Mouse (Mus musculus) hindbrain, embryonic 11.5 days (tissue): Measurements from ENCODE around the gene Gls2. TPM values are rescaled to one million over a fixed set of nuclear protein-coding genes. Genes with fewer than 3 reads are reported as not detected.
"Not testable (repeated sequence)": the region's sequence is repeated elsewhere in the genome, so short reads cannot be mapped to it uniquely, and the experiment has no call there.

Source experiments
- ATAC-seq: fragments of 200-750 bp; cut with Nextera tagmentation; 2 replicates; pipeline ENCODE4 v1.8.0; 2017; ENCODE audit warnings: mild to moderate bottlenecking, moderate TSS enrichment, moderate library complexity; ENCODE audit not compliant: low FRiP score
- DNase-seq: peaks from one replicate; pipeline ENCODE4 v3.0.0-alpha.2; 2015; ENCODE audit warnings: low spot score
- H3K27ac ChIP-seq: fragments of 300-500 bp; sonication (generic); 2 replicates; pipeline ENCODE4 v1.5.1; 2014; ENCODE audit warnings: mild to moderate bottlenecking, low read depth, low read length
- H3K27me3 ChIP-seq: fragments of 300-500 bp; sonication (generic); 2 replicates; pipeline ENCODE4 v1.6.1; 2014; ENCODE audit warnings: mild to moderate bottlenecking, low read length, moderate library complexity, mixed read lengths; ENCODE audit not compliant: control insufficient read depth, insufficient read depth
- H3K36me3 ChIP-seq: fragments of 300-500 bp; sonication (generic); 2 replicates; pipeline ENCODE4 v1.6.1; 2014; ENCODE audit warnings: mild to moderate bottlenecking, low read length, moderate library complexity, mixed read lengths; ENCODE audit not compliant: control insufficient read depth, insufficient read depth
- H3K4me1 ChIP-seq: fragments of 300-500 bp; sonication (generic); replicated peaks from 2 replicates; pipeline ENCODE4 v1.6.1; 2014; ENCODE audit warnings: low read length, mixed read lengths; ENCODE audit not compliant: control insufficient read depth, insufficient read depth
- H3K4me2 ChIP-seq: fragments of 300-500 bp; sonication (generic); replicated peaks from 2 replicates; pipeline ENCODE4 v1.6.1; 2014; ENCODE audit warnings: mild to moderate bottlenecking, low read depth, low read length
- H3K4me3 ChIP-seq: fragments of 300-500 bp; sonication (generic); 2 replicates; pipeline ENCODE4 v1.5.1; 2014; ENCODE audit warnings: low read depth, low read length
- H3K9ac ChIP-seq: fragments of 300-500 bp; sonication (generic); 2 replicates; pipeline ENCODE4 v1.6.1; 2014; ENCODE audit warnings: low read depth, low read length
- H3K9me3 ChIP-seq: fragments of 300-500 bp; sonication (generic); 2 replicates; pipeline ENCODE4 v1.6.1; 2016; ENCODE audit warnings: low read length; ENCODE audit not compliant: control insufficient read depth
- WGBS: fragments of 180-500 bp; shearing (Covaris S2); extraction: QIAGEN DNeasy Blood & Tissue Kit; methylation state at CpG from one replicate; pipeline ENCODE4 v1.1.7; 2014; 5-methylcytosine and 5-hydroxymethylcytosine counted together
- polyA plus RNA-seq: library from polyadenylated mRNA; unstranded; fragments of >200 nt; fragmentation: Nextera tagmentation; extraction: Ambion mirVana; gene quantifications from 2 replicates; pipeline ENCODE4 v1.2.1, GENCODE M21; 2014

The Gls2 gene
- polyA plus RNA-seq, 1 experiment from 2014 or later: 1.5 TPM

- H3K4me3 ChIP-seq: no peak overlapping the region
- no peak overlapping the region for H3K27ac ChIP-seq
- H3K9ac ChIP-seq: no peak overlapping the region
- H3K4me1 ChIP-seq: no peaks in the 10 kb centered on the region
- no peaks in the 10 kb centered on the region for H3K9me3 ChIP-seq
- H3K4me2 ChIP-seq: no peak overlapping the region
- ATAC-seq (no peak), DNase-seq (peak; percentile 84)
- no peaks in the 10 kb centered on the region for H3K27me3 ChIP-seq
- H3K36me3 ChIP-seq: no peaks in the 10 kb centered on the region
- WGBS: 45% methylated on average over 2 of the region's 2 CpGs
Observed at GRCm38 (mm10) chr10:128188242-128188877, 5.9 kb upstream of the Gls2 start.

- Histone ChIP-seq H3K9ac (no peak overlapping the region), H3K4me3 (no peak overlapping the region), H3K4me2 (no peak overlapping the region), H3K27me3 (peaks cover 17% of the 10 kb centered on the region), H3K9me3 (no peaks in the 10 kb centered on the region), H3K4me1 (no peaks in the 10 kb centered on the region; the same call in 1 of the 2 replicates), H3K27ac (no peak overlapping the region), H3K36me3 (no peaks in the 10 kb centered on the region)
- whole genome bisulfite sequencing: 90% methylated on average over 2 of the region's 2 CpGs
- ATAC-seq (no peak), DNase-seq (no peak)
Observed at GRCm38 (mm10) chr10:128191472-128191871, 2.8 kb upstream of the Gls2 start.

- H3K9ac ChIP-seq, H3K27ac ChIP-seq, H3K4me3 ChIP-seq, H3K36me3 ChIP-seq, DNase-seq, H3K4me2 ChIP-seq, ATAC-seq, H3K9me3 ChIP-seq, H3K4me1 ChIP-seq: not testable (repeated sequence)
- H3K27me3 ChIP-seq: peaks cover 17% of the 10 kb centered on the region
- WGBS: 91% methylated on average over 3 of the region's 3 CpGs
Observed at GRCm38 (mm10) chr10:128192030-128192766, 2.1 kb upstream of the Gls2 start.

- Histone ChIP-seq H3K4me1 (no peaks in the 10 kb centered on the region; the same call in 1 of the 2 replicates), H3K36me3 (no peaks in the 10 kb centered on the region), H3K27ac (no peak overlapping the region), H3K4me3 (no peak overlapping the region), H3K9ac (no peak overlapping the region), H3K9me3 (no peaks in the 10 kb centered on the region), H3K4me2 (no peak overlapping the region), H3K27me3 (peaks cover 17% of the 10 kb centered on the region)
- ATAC-seq (no peak), DNase-seq (no peak)
- 94% methylated on average over 6 of the region's 6 CpGs for WGBS
Observed at GRCm38 (mm10) chr10:128193113-128193512, 1.1 kb upstream of the Gls2 start.

GRCm38 (mm10) chr10:128194551-128195461, 549 bp downstream of the Gls2 start:
- Histone ChIP-seq H3K9ac (peak overlapping the region; percentile 62), H3K4me2 (peak overlapping the region; percentile 99), H3K36me3 (no peaks in the 10 kb centered on the region), H3K27ac (no peak overlapping the region), H3K27me3 (peaks cover 17% of the 10 kb centered on the region), H3K4me3 (peak overlapping the region; percentile 60), H3K9me3 (no peaks in the 10 kb centered on the region), H3K4me1 (no peaks in the 10 kb centered on the region; the same call in 1 of the 2 replicates)
- ATAC-seq: peak; percentile 89
- no peak for DNase-seq
- WGBS: 2% methylated on average over 50 of the region's 79 CpGs

- no peak overlapping the region for H3K27ac ChIP-seq
Observed at GRCm38 (mm10) chr10:128201856-128202255, 7.6 kb downstream of the Gls2 start.

GRCm38 (mm10) chr10:128204941-128205340, 10.7 kb downstream of the Gls2 start:
- DNase-seq (no peak), ATAC-seq (no peak)
- H3K9me3 ChIP-seq: no peaks in the 10 kb centered on the region
- H3K36me3 ChIP-seq: no peaks in the 10 kb centered on the region
- 86% methylated on average over 15 of the region's 15 CpGs for WGBS
- no peak overlapping the region for H3K4me3 ChIP-seq
- no peaks in the 10 kb centered on the region for H3K4me1 ChIP-seq
- H3K9ac ChIP-seq: no peak overlapping the region
- H3K27ac ChIP-seq: no peak overlapping the region
- no peaks in the 10 kb centered on the region for H3K27me3 ChIP-seq
- no peak overlapping the region for H3K4me2 ChIP-seq

More at GRCm38 (mm10) chr10:128201856-128202255, 7.6 kb downstream of the Gls2 start:
- no peaks in the 10 kb centered on the region for H3K9me3 ChIP-seq
- ATAC-seq: no peak
- no peak overlapping the region for H3K9ac ChIP-seq
- no peak overlapping the region for H3K4me3 ChIP-seq
- no peaks in the 10 kb centered on the region for H3K4me1 ChIP-seq
- DNase-seq: no peak
- H3K4me2 ChIP-seq: no peak overlapping the region
- WGBS: 71% methylated on average over 6 of the region's 6 CpGs
- no peaks in the 10 kb centered on the region for H3K27me3 ChIP-seq
- H3K36me3 ChIP-seq: no peaks in the 10 kb centered on the region

GRCm38 (mm10) chr10:128208326-128208725, 14.1 kb downstream of the Gls2 start:
- Histone ChIP-seq H3K36me3 (no peaks in the 10 kb centered on the region), H3K4me3 (no peak overlapping the region), H3K27me3 (no peaks in the 10 kb centered on the region), H3K4me1 (peaks cover 6% of the 10 kb centered on the region; the same call in 1 of the 2 replicates), H3K9me3 (no peaks in the 10 kb centered on the region), H3K9ac (no peak overlapping the region), H3K27ac (no peak overlapping the region), H3K4me2 (no peak overlapping the region)
- WGBS: 93% methylated on average over 10 of the region's 10 CpGs
- ATAC-seq: no peak
- no peak for DNase-seq
